Mouse (Mus musculus): ENCODE measurements around the gene Olfr889. TPM values are rescaled to one million over a fixed set of nuclear protein-coding genes. Genes with fewer than 3 reads are reported as not detected.
"Not testable (repeated sequence)": the region's sequence is repeated elsewhere in the genome, so short reads cannot be mapped to it uniquely, and the experiment has no call there.

Olfr889 gene
- polyA plus RNA-seq (2016; fragmentation: Nextera tagmentation; extraction: Ambion mirVana) = 0.11 and 0.16 TPM in 2 replicates

DNA sequence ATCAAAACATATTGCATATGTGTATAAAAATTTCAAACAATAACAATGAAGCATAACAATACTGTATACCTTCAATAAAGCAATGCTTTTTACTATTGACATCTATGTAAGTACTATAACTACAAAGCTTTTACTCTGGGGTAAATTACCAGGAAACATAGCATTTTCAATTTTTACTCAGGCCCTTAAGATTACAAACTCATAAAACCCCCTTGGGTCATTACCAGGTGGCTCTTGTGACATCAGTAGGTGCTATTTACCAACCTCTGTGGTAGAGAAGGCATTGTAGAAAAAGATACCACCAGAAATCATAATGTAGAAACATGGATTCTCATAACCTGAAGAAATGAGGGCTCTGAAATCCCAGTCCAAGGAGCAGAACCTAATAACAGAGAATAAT lies at the start of gene Olfr889:
Gene Olfr889, plus strand, starts transcription at position 301 of the 400 bp plus-strand sequence.
- H3K27ac ChIP-seq (replicated peaks) = no peak within 1 kb of the TSS
- no peaks in the 10 kb centered on the region for H3K36me3 ChIP-seq
- DNase-seq (ENCODE audit: low spot score) = no peak
- H3K27me3 ChIP-seq (ENCODE audit: low read depth, poor library complexity, severe bottlenecking) = no peaks in the 10 kb centered on the region
- no peaks in the 10 kb centered on the region for H3K4me1 ChIP-seq
- no peak within 1 kb of the TSS for H3K4me3 ChIP-seq
- H3K9me3 ChIP-seq (replicated peaks) = no peaks in the 10 kb centered on the region

DNA sequence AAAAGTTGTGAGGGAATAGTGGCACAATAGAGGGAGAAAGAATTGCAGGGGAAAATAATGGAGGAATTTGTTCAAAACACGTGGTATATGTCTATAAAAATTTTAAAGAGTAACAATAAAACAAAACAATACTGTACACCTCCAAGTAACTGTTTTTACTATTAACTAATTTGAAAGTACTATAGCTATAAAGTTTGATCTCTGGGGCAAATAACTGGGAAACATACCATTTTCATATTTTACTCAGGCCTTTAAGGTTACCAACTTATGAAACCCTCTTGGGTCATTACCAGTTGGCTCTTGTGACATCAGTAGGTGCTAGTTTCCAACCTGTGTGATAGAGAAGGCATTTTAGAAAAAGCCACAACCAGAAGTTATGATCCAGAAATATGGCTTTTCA lies 31.2 kb upstream of the Olfr889 start, which contains the start of gene Olfr887:
Gene Olfr887, plus strand, starts transcription at position 301 of the 400 bp plus-strand sequence.
- Histone ChIP-seq H3K9me3 (replicated peaks) (no peaks in the 10 kb centered on the region), H3K36me3 (no peaks in the 10 kb centered on the region), H3K27me3 (ENCODE audit: low read depth, poor library complexity, severe bottlenecking) (no peaks in the 10 kb centered on the region), H3K27ac (replicated peaks) (no peak within 1 kb of the TSS), H3K4me1 (no peaks in the 10 kb centered on the region), H3K4me3 (no peak within 1 kb of the TSS)
- WGBS = 88% methylated on average over 1 of the region's 1 CpGs
- no peak for DNase-seq (ENCODE audit: low spot score)

- Histone ChIP-seq H3K4me1 (no peaks in the 10 kb centered on the region), H3K36me3 (no peaks in the 10 kb centered on the region), H3K27ac (replicated peaks) (no peak within 1 kb of the TSS), H3K4me3 (no peak within 1 kb of the TSS), H3K27me3 (ENCODE audit: low read depth, poor library complexity, severe bottlenecking) (no peaks in the 10 kb centered on the region), H3K9me3 (replicated peaks) (no peaks in the 10 kb centered on the region)
- no peak for DNase-seq (ENCODE audit: low spot score)
- 93% methylated on average over 1 of the region's 1 CpGs for WGBS
These were observed 7.2 kb upstream of the Olfr889 start, which contains the start of gene Olfr888 for GRCm38 (mm10) chr9:38107828-38108227. TSS of gene Olfr888 (plus strand) at chr9:38108128.

- no peaks in the 10 kb centered on the region for H3K36me3 ChIP-seq
- no peaks in the 10 kb centered on the region for H3K27me3 ChIP-seq (ENCODE audit: low read depth, poor library complexity, severe bottlenecking)
- no peak within 1 kb of the TSS for H3K4me3 ChIP-seq
- H3K9me3 ChIP-seq (replicated peaks) = no peaks in the 10 kb centered on the region
- no peak for DNase-seq (ENCODE audit: low spot score)
- H3K27ac ChIP-seq (replicated peaks) = no peak within 1 kb of the TSS
- no peaks in the 10 kb centered on the region for H3K4me1 ChIP-seq
These were observed 27.2 kb downstream of the Olfr889 start, which contains the start of gene Olfr890 for GRCm38 (mm10) chr9:38142217-38142616. TSS of gene Olfr890 (plus strand) at chr9:38142517.

GRCm38 (mm10) chr9:38168341-38168740 lies 53.3 kb downstream of the Olfr889 start:
- not testable (repeated sequence) for H3K27ac ChIP-seq (replicated peaks); H3K4me3 ChIP-seq; H3K36me3 ChIP-seq; H3K9me3 ChIP-seq (replicated peaks); H3K4me1 ChIP-seq; H3K27me3 ChIP-seq (ENCODE audit: low read depth, poor library complexity, severe bottlenecking); DNase-seq (ENCODE audit: low spot score)
- WGBS = 61% methylated on average over 2 of the region's 2 CpGs

Other genes starting within 250 kb of the Olfr889 start
- gene Olfr145, start 218.5 kb upstream of the Olfr889 start, polyA plus RNA-seq (2016; fragmentation: Nextera tagmentation; extraction: Ambion mirVana) = not detected in 2 replicates
- not detected in 2 replicates for gene Olfr878, start 197.4 kb upstream of the Olfr889 start, polyA plus RNA-seq (2016; fragmentation: Nextera tagmentation; extraction: Ambion mirVana)
- not detected in 2 replicates for gene Olfr881, start 123.4 kb upstream of the Olfr889 start, polyA plus RNA-seq (2016; fragmentation: Nextera tagmentation; extraction: Ambion mirVana)
- gene Olfr883, start 89.4 kb upstream of the Olfr889 start, polyA plus RNA-seq (2016; fragmentation: Nextera tagmentation; extraction: Ambion mirVana) = not detected in 2 replicates
- gene Olfr884, start 68.6 kb upstream of the Olfr889 start, polyA plus RNA-seq (2016; fragmentation: Nextera tagmentation; extraction: Ambion mirVana) = not detected in 2 replicates
- not detected in 2 replicates for gene Olfr885, start 53.9 kb upstream of the Olfr889 start, polyA plus RNA-seq (2016; fragmentation: Nextera tagmentation; extraction: Ambion mirVana)
- not detected in 2 replicates for gene Olfr887, start 31.1 kb upstream of the Olfr889 start, polyA plus RNA-seq (2016; fragmentation: Nextera tagmentation; extraction: Ambion mirVana)
- gene Olfr888, start 7.1 kb upstream of the Olfr889 start, polyA plus RNA-seq (2016; fragmentation: Nextera tagmentation; extraction: Ambion mirVana) = not detected in 2 replicates
- gene Olfr890, start 27.3 kb downstream of the Olfr889 start, polyA plus RNA-seq (2016; fragmentation: Nextera tagmentation; extraction: Ambion mirVana) = not detected in 2 replicates
- not detected in 2 replicates for gene Olfr891, start 65.6 kb downstream of the Olfr889 start, polyA plus RNA-seq (2016; fragmentation: Nextera tagmentation; extraction: Ambion mirVana)
- not detected in 2 replicates for gene Olfr893, start 93.2 kb downstream of the Olfr889 start, polyA plus RNA-seq (2016; fragmentation: Nextera tagmentation; extraction: Ambion mirVana)
- gene Olfr894, start 102.9 kb downstream of the Olfr889 start, polyA plus RNA-seq (2016; fragmentation: Nextera tagmentation; extraction: Ambion mirVana) = not detected in 2 replicates
- gene Olfr143, start 137.6 kb downstream of the Olfr889 start, polyA plus RNA-seq (2016; fragmentation: Nextera tagmentation; extraction: Ambion mirVana) = not detected in 2 replicates
- not detected in 2 replicates for gene Olfr895, start 152.7 kb downstream of the Olfr889 start, polyA plus RNA-seq (2016; fragmentation: Nextera tagmentation; extraction: Ambion mirVana)
- not detected in 2 replicates for gene Olfr896-ps1, start 175.9 kb downstream of the Olfr889 start, polyA plus RNA-seq (2016; fragmentation: Nextera tagmentation; extraction: Ambion mirVana)
- gene Olfr25, start 213.9 kb downstream of the Olfr889 start, polyA plus RNA-seq (2016; fragmentation: Nextera tagmentation; extraction: Ambion mirVana) = not detected in 2 replicates
- not detected in 2 replicates for gene Olfr898, start 233.2 kb downstream of the Olfr889 start, polyA plus RNA-seq (2016; fragmentation: Nextera tagmentation; extraction: Ambion mirVana)